Mouse (Mus musculus) liver, embryonic 14.5 days (tissue): ENCODE results near the gene Defb30. TPM values are rescaled to one million over a fixed set of nuclear protein-coding genes. Genes with fewer than 3 reads are reported as not detected.

Source experiments
- ATAC-seq: fragments of 200-750 bp; cut with Nextera tagmentation; 2 replicates; pipeline ENCODE4 v1.8.0; 2017; ENCODE audit warnings: moderate number of reproducible peaks, mild to moderate bottlenecking, moderate library complexity; ENCODE audit not compliant: insufficient read depth
- DNase-seq, 3 experiments: peaks; one replicate each; pipeline ENCODE4 v3.0.0-alpha.2; 2012 to 2013; ENCODE audit warnings: low read depth in 3 of 3, low spot score in 3 of 3
- H3K27ac ChIP-seq: fragments of 300-500 bp; sonication (generic); 2 replicates; pipeline ENCODE4 v1.5.1; 2014; ENCODE audit warnings: moderate library complexity, mild to moderate bottlenecking, control low read depth, inconsistent platforms
- H3K27me3 ChIP-seq: fragments of 300-500 bp; sonication (generic); 2 replicates; pipeline ENCODE4 v1.6.1; 2014; ENCODE audit warnings: mild to moderate bottlenecking, low read length, moderate library complexity; ENCODE audit not compliant: control insufficient read depth, insufficient read depth
- H3K36me3 ChIP-seq: fragments of 300-500 bp; sonication (generic); replicated peaks from 2 replicates; pipeline ENCODE4 v1.6.1; 2014; ENCODE audit warnings: low read depth; ENCODE audit not compliant: control insufficient read depth, insufficient read depth
- H3K4me1 ChIP-seq, 2 experiments: fragments of 200-500 bp in 1 of 2; fragments of 300-500 bp in 1 of 2; sonication (generic) in 1 of 2; replicated peaks; 2 replicates each; pipeline ENCODE4 v1.6.1; 2012 to 2014; ENCODE audit warnings: antibody characterized with exemption in 1 of 2, inconsistent platforms in 1 of 2, low read length in 1 of 2; ENCODE audit not compliant: control insufficient read depth in 2 of 2, insufficient read depth in 2 of 2
- H3K4me2 ChIP-seq: fragments of 300-500 bp; sonication (generic); 2 replicates; pipeline ENCODE4 v1.6.1; 2014; ENCODE audit warnings: low read depth, mild to moderate bottlenecking, control low read depth, moderate library complexity
- H3K4me3 ChIP-seq, 2 experiments: fragments of 200-500 bp in 1 of 2; fragments of 300-500 bp in 1 of 2; sonication (generic) in 1 of 2; 2 replicates each; pipeline ENCODE4 v1.5.1; 2012 to 2014; ENCODE audit warnings: low read depth in 2 of 2, low read length in 2 of 2, mild to moderate bottlenecking in 2 of 2, control low read depth in 1 of 2, inconsistent platforms in 1 of 2, moderate library complexity in 1 of 2; ENCODE audit not compliant: insufficient read depth in 1 of 2
- H3K9ac ChIP-seq: fragments of 300-500 bp; sonication (generic); replicated peaks from 2 replicates; pipeline ENCODE4 v1.6.1; 2014; ENCODE audit warnings: mild to moderate bottlenecking, control low read depth, moderate library complexity
- H3K9me3 ChIP-seq: fragments of 300-500 bp; sonication (generic); 2 replicates; pipeline ENCODE4 v1.6.1; 2016; ENCODE audit warnings: low read length, mixed read lengths; ENCODE audit not compliant: control insufficient read depth
- CTCF ChIP-seq: IDR thresholded peaks from 2 replicates; pipeline ENCODE4 v1.5.1; 2016; ENCODE audit warnings: antibody characterized with exemption, low read depth, control low read depth
- EP300 ChIP-seq: IDR thresholded peaks from 2 replicates; pipeline ENCODE4 v1.6.1; 2016; ENCODE audit warnings: antibody characterized with exemption, low read depth
- WGBS: fragments of 180-500 bp; shearing (Covaris S2); extraction: QIAGEN DNeasy Blood & Tissue Kit; methylation state at CpG from one replicate; pipeline ENCODE4 v1.1.7; 2014; ENCODE audit not compliant: insufficient replicate concordance; 5-methylcytosine and 5-hydroxymethylcytosine counted together
- polyA plus RNA-seq, 2 experiments: library from polyadenylated mRNA; depleted of rRNA in 1 of 2; stranded (reverse) in 1 of 2; unstranded in 1 of 2; fragments of >200 nt; fragmentation: Nextera tagmentation in 1 of 2; extraction: Ambion mirVana in 1 of 2; gene quantifications; 2 replicates each; pipeline versions ENCODE4 v1.2.1 to v1.2.3; 2012 to 2014

Defb30 gene
- polyA plus RNA-seq, 2 experiments = not detected

DNA sequence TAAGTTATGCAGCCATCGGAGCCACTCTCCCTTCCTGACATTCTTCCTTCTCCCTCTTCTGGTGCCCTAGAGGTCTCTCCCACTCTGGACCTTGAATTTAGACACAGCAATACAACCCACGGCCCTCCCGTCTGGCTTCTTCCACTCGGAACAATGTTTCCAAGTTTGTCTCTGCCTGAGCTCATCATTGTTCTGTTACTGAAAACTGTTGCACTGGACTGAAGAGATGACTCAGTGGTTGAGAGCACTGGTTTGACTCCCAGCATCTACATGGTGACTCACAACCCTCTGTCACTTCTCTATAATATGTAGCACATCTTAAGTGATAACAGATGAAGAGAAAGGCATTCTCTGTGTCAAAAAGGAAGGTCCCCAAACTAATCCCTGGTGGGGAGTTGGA lies 35.1 kb downstream of the Defb30 start:
- no peak overlapping the region for H3K27ac ChIP-seq
- H3K4me2 ChIP-seq = no peak overlapping the region
- TF ChIP-seq CTCF (no peak), EP300 (no peak)
- ATAC-seq = no peak
- no peak for DNase-seq
- H3K9ac ChIP-seq = no peak overlapping the region
- WGBS = 60% methylated on average over 4 of the region's 4 CpGs
- no peaks in the 10 kb centered on the region; the same call in 1 of the 2 replicates for H3K27me3 ChIP-seq
- H3K4me3 ChIP-seq = no peak overlapping the region
- no peaks in the 10 kb centered on the region for H3K9me3 ChIP-seq
- H3K36me3 ChIP-seq = no peaks in the 10 kb centered on the region
- H3K4me1 ChIP-seq = no peaks in the 10 kb centered on the region

DNA sequence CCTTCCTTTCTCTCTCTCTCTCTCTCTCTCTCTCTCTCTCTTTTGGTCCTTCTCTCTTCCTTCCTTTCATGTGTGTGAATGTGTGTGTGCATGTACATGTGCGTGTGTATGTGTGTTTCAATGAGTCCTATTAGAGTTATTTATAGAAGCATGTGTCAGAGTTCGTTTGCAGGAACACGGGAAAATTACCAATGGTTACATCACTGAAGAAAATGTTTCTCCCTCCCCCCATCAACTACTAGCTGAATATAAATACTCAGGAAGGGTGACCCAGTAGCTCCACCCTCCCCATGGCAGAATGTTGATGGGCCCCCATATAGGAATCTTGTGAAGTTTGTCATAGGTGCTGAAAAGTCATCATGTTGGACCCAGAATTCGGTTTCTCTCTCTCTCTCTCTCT lies 36.7 kb downstream of the Defb30 start:
- Histone ChIP-seq H3K4me1 (no peaks in the 10 kb centered on the region), H3K9ac (no peak overlapping the region), H3K27me3 (no peaks in the 10 kb centered on the region), H3K27ac (no peak overlapping the region), H3K9me3 (no peaks in the 10 kb centered on the region), H3K4me3 (no peak overlapping the region), H3K36me3 (no peaks in the 10 kb centered on the region), H3K4me2 (no peak overlapping the region)
- TF ChIP-seq EP300 (no peak), CTCF (no peak)
- WGBS = 45% methylated on average over 4 of the region's 4 CpGs
- ATAC-seq (no peak), DNase-seq (no peak)

DNA sequence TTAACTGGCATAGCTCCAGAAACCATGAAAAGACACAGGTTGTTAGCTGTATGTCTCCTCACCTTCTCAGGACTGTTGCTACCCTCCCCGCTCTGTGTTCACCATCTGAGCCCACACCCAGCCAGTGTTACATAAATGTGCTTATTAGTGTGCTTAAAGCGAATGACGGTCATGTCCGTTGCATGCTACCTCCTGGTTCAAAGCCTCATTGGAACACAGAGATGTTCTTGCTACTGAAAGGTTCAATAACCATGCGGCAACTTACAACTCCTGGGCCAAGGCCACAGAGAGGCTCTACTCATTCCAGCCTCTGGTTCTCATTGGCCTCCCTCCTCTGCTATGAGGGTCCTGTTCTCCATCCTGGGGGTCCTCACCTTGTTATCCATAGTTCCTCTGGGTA lies 38.3 kb downstream of the Defb30 start, which contains the start of gene Defb43:
Gene Defb43, plus strand, starts transcription at position 301 of the 400 bp plus-strand sequence.
- TF ChIP-seq CTCF = no peak
- TF ChIP-seq EP300 = no peak
- Histone ChIP-seq H3K27me3 (no peaks in the 10 kb centered on the region), H3K27ac (no peak within 1 kb of the TSS), H3K4me3 (no peak within 1 kb of the TSS), H3K4me1 (no peaks in the 10 kb centered on the region), H3K9ac (no peak within 1 kb of the TSS), H3K9me3 (no peaks in the 10 kb centered on the region), H3K4me2 (no peak within 1 kb of the TSS), H3K36me3 (no peaks in the 10 kb centered on the region)
- ATAC-seq (no peak), DNase-seq (no peak)
- 77% methylated on average over 5 of the region's 5 CpGs for WGBS

DNA sequence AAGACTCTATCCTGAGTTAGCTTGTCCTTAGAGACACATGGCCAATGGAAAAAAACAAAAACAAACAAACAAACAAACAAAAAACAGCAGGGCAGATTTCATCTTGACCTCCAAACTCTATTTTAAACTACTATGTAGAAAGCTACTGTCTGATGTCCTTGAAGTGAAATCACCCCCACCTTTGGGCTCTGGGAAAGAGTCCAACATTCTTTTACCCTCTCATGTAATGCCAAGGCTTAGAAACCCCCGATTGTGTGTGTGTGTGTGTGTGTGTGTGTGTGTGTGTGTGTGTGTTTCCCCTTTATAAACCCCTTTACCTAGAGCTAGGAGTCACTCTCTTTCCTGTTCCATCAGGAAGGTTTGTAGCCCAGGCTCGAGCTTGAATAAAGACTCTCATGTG lies 47.2 kb downstream of the Defb30 start:
- H3K27me3 ChIP-seq = no peaks in the 10 kb centered on the region
- H3K9ac ChIP-seq = no peak overlapping the region
- no peak for TF ChIP-seq EP300
- no peaks in the 10 kb centered on the region for H3K4me1 ChIP-seq
- DNase-seq (no peak), ATAC-seq (no peak)
- H3K4me2 ChIP-seq = no peak overlapping the region
- H3K27ac ChIP-seq = no peak overlapping the region
- H3K36me3 ChIP-seq = no peaks in the 10 kb centered on the region
- H3K4me3 ChIP-seq = no peak overlapping the region
- WGBS = 29% methylated on average over 2 of the region's 2 CpGs
- no peaks in the 10 kb centered on the region for H3K9me3 ChIP-seq

DNA sequence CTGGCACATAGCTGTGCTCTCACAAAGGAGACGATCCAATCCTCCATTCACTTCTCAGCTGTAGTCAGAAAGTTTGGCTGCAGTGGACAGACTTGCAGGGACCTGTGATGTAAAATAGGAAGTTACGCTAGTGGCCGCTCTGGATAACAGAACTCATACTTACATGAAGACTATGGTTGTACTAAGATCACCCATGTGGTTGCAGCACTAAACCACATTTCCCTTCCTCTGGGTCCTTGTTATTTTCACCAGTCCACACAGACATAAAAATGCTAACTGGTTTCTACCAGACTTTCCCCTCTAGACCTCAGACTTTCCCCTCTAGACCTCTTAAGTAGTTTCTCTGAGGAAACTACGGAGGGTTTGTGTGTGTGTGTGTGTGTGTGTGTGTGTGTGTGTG lies 50.8 kb downstream of the Defb30 start:
- no peaks in the 10 kb centered on the region for H3K27me3 ChIP-seq
- H3K36me3 ChIP-seq = no peaks in the 10 kb centered on the region
- WGBS = 20% methylated on average over 4 of the region's 4 CpGs
- H3K4me3 ChIP-seq = no peak overlapping the region
- no peaks in the 10 kb centered on the region for H3K9me3 ChIP-seq
- no peak overlapping the region for H3K9ac ChIP-seq
- TF ChIP-seq CTCF = no peak
- ATAC-seq (no peak), DNase-seq (no peak)
- no peak overlapping the region for H3K27ac ChIP-seq
- H3K4me2 ChIP-seq = no peak overlapping the region
- no peaks in the 10 kb centered on the region for H3K4me1 ChIP-seq
